ENCODE assay signal across 7 mouse cellular contexts in genomic region chr1:60669048-60669447, GRCm38 (mm10). TPM values are rescaled to one million over a fixed set of nuclear protein-coding genes. Genes with fewer than 3 reads are reported as not detected.
DNase-seq lines count a peak whose midpoint lies in the region; ATAC-seq lines count a peak whose summit lies in the region.

No protein-coding gene starts in this region.

- no peaks in the 10 kb centered on the region for H3K27me3 ChIP-seq in liver, embryonic 11.5 days (replicated peaks; ENCODE audit: control insufficient read depth, insufficient read depth, low read length)

- no peaks in the 10 kb centered on the region for H3K36me3 ChIP-seq in liver, embryonic 11.5 days (ENCODE audit: control insufficient read depth, insufficient read depth, low read length)

- WGBS in liver, embryonic 11.5 days: 46% methylated on average over 9 of the region's 9 CpGs

- peak; percentile 34 for DNase-seq in liver
- DNase-seq in liver, embryonic 11.5 days (ENCODE audit: low spot score): no peak
- peak; percentile 72 for DNase-seq in gastrocnemius, postnatal 25 days
- DNase-seq in kidney, adult 8-10 months: peak; percentile 59 to 80
- peak; percentile 92 for DNase-seq in skeletal muscle tissue, adult 2 months (ENCODE audit: low read depth, low spot score)
- no peak for DNase-seq in left cerebral cortex, adult 11 months (ENCODE audit: low spot score)
- no peak for DNase-seq in thymus, postnatal 4 days

- H3K9ac ChIP-seq in liver, embryonic 11.5 days (ENCODE audit: low read depth, low read length): no peak overlapping the region

- no peak overlapping the region for H3K4me2 ChIP-seq in liver, embryonic 11.5 days

- H3K4me3 ChIP-seq in liver, embryonic 11.5 days (ENCODE audit: low read depth, low read length): no peak overlapping the region

- no peaks in the 10 kb centered on the region for H3K9me3 ChIP-seq in liver, embryonic 11.5 days (ENCODE audit: control insufficient read depth, low read length)

- no peak for ATAC-seq in liver, embryonic 11.5 days (replicated peaks; ENCODE audit: low FRiP score)

- H3K4me1 ChIP-seq in liver, embryonic 11.5 days (replicated peaks; ENCODE audit: control insufficient read depth, insufficient read depth, low read length): no peaks in the 10 kb centered on the region

- no peak overlapping the region for H3K27ac ChIP-seq in liver, embryonic 11.5 days (ENCODE audit: low read depth, low read length)

RNA-seq across cellular contexts. Expression of gene Cd28, which starts 47.6 kb away (rescaled TPM):
- 0.15 and 0.25 TPM in 2 replicates for polyA plus RNA-seq in liver, embryonic 11.5 days (2014; fragmentation: Nextera tagmentation; extraction: Ambion mirVana)
- total RNA-seq in gastrocnemius, postnatal 25 days (2021): 1 to 10 TPM; 1.2 to 4.0 TPM

Comparison
In these comparisons a context has a peak if more than half of its experiments do, and no peak if none do; other contexts are left out.
1. DNase-seq: peak in liver (single experiment), gastrocnemius, postnatal 25 days (single experiment), kidney, adult 8-10 months (2 of 2) and skeletal muscle tissue, adult 2 months (single experiment); none in liver, embryonic 11.5 days (single experiment), left cerebral cortex, adult 11 months (single experiment) and thymus, postnatal 4 days (single experiment).